Mouse (Mus musculus) leukemia stem cell, adult 10-12 weeks (primary cell): Measurements from ENCODE around the gene Znrf4. TPM values are rescaled to one million over a fixed set of nuclear protein-coding genes. Genes with fewer than 3 reads are reported as not detected.

ENCODE experiments used
- polyA plus RNA-seq: library from polyadenylated mRNA; stranded (reverse); fragments of >175 nt; gene quantifications from 2 replicates; pipeline ENCODE4 v1.2.3, GENCODE M21; 2012; ENCODE audit warnings: low replicate concordance

The Znrf4 gene
- not detected in 2 replicates for polyA plus RNA-seq

DNA sequence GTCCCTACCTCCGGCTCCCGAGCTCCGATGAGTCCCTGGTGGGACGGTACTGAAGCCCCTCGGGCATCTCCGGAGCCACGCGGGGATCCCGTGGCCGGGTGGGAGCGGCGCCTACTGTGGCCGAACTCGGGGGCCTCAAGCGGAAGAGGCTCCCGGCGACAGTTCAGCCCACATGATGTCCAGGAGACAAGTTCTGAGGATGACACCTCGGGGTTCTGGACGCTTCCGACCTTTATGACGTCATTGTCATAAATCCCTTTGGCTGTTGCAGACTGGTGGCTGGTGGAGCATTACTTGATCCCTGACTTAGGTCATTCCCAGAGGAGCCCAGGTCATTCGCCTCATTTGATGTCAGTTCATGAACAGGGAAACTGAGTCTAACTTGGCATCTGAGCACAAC, at the start of gene Znrf4:
Gene Znrf4 (minus strand): TSS at position 122 of the 400 bp plus-strand sequence.

GRCm38 (mm10) chr17:56554122-56554551, 41.9 kb upstream of the Znrf4 start, which contains the start of gene Gm20219:
TSS of gene Gm20219 (minus strand) at chr17:56554387.

GRCm38 (mm10) chr17:56476402-56476752, 35.9 kb downstream of the Znrf4 start, which contains the start of gene Ptprs:
TSS of gene Ptprs (minus strand) at chr17:56476483.

Other genes starting within 250 kb of the Znrf4 start
- 20.8 and 31.5 TPM in 2 replicates for gene Ticam1, start 235.6 kb downstream of the Znrf4 start, polyA plus RNA-seq
- 8.5 and 12.1 TPM in 2 replicates for gene Plin3, start 219.6 kb downstream of the Znrf4 start, polyA plus RNA-seq
- gene Arrdc5, start 212.1 kb downstream of the Znrf4 start, polyA plus RNA-seq: not detected in 2 replicates
- 42.3 and 96.8 TPM in 2 replicates for gene Uhrf1, start 209.1 kb downstream of the Znrf4 start, polyA plus RNA-seq
- 24.5 and 26.9 TPM in 2 replicates for gene Kdm4b, start 186.4 kb downstream of the Znrf4 start, polyA plus RNA-seq
- gene Ptprs, start 35.9 kb downstream of the Znrf4 start, polyA plus RNA-seq: 11.4 and 29.3 TPM in 2 replicates
- gene Gm20219, start 42.0 kb upstream of the Znrf4 start, polyA plus RNA-seq: 0.24 and 1.5 TPM in 2 replicates
- gene Safb2, start 72.2 kb upstream of the Znrf4 start, polyA plus RNA-seq: 103 and 278 TPM in 2 replicates
- gene Safb, start 72.4 kb upstream of the Znrf4 start, polyA plus RNA-seq: 48.7 and 140 TPM in 2 replicates
- 17.6 and 130 TPM in 2 replicates for gene 2410015M20Rik, start 97.3 kb upstream of the Znrf4 start, polyA plus RNA-seq
- gene Rpl36, start 101.0 kb upstream of the Znrf4 start, polyA plus RNA-seq: 3,958 and 5,079 TPM in 2 replicates
- 86.9 and 144 TPM in 2 replicates for gene Lonp1, start 114.5 kb upstream of the Znrf4 start, polyA plus RNA-seq
- not detected in 2 replicates for gene Catsperd, start 115.7 kb upstream of the Znrf4 start, polyA plus RNA-seq
- 102 and 138 TPM in 2 replicates for gene Ranbp3, start 160.9 kb upstream of the Znrf4 start, polyA plus RNA-seq
- 88.2 and 116 TPM in 2 replicates for gene Ndufa11, start 205.3 kb upstream of the Znrf4 start, polyA plus RNA-seq
- gene Vmac, start 205.6 kb upstream of the Znrf4 start, polyA plus RNA-seq: 8.6 and 9.8 TPM in 2 replicates
- 1.7 and 2.5 TPM in 2 replicates for gene Nrtn, start 245.1 kb upstream of the Znrf4 start, polyA plus RNA-seq